Mouse (Mus musculus): Measurements from ENCODE around the gene Ehd1. TPM values are rescaled to one million over a fixed set of nuclear protein-coding genes. Genes with fewer than 3 reads are reported as not detected.

The Ehd1 gene
- total and polyA plus RNA-seq, 3 experiments, result 65.9 to 105 TPM; not detected in 1

- DNase-seq (ENCODE audit: low read depth, low spot score), result no peak
- no peaks in the 10 kb centered on the region for H3K27me3 ChIP-seq (ENCODE audit: control insufficient read depth in 1 of 2, insufficient read depth in 2 of 2, low read length in 2 of 2)
- H3K36me3 ChIP-seq (ENCODE audit: control insufficient read depth in 1 of 2, insufficient read depth in 2 of 2, low read length in 2 of 2), result peaks cover 0 to 2% of the 10 kb centered on the region in 2 experiments; a peak in 2 of 4 replicates
- no peaks in the 10 kb centered on the region for H3K9me3 ChIP-seq (replicated peaks; ENCODE audit: insufficient read depth, low read length)
- H3K27ac ChIP-seq (ENCODE audit: control insufficient read depth, low read depth, low read length), result no peak overlapping the region
- H3K79me2 ChIP-seq (ENCODE audit: control insufficient read depth, insufficient read depth, low read length, poor library complexity), result peaks cover 17% of the 10 kb centered on the region
- H3K4me1 ChIP-seq (ENCODE audit: control insufficient read depth in 1 of 2, insufficient read depth in 2 of 2, low read length in 2 of 2), result peaks cover 0 to 7% of the 10 kb centered on the region in 2 experiments; a peak in 3 of 4 replicates
- no peak overlapping the region for H3K4me3 ChIP-seq (ENCODE audit: control insufficient read depth in 1 of 2, insufficient read depth in 1 of 2, low read depth in 2 of 2, low read length in 2 of 2)
- TF ChIP-seq MAZ (IDR thresholded peaks at IDR 0.05; ENCODE audit: low read depth, low read length) (no peak), E2F4 (IDR thresholded peaks at IDR 0.05; ENCODE audit: borderline replicate concordance, low read depth, low read length) (no peak), MYB (IDR thresholded peaks at IDR 0.05; ENCODE audit: low read depth, low read length) (no peak), TCF12 (IDR thresholded peaks at IDR 0.05; ENCODE audit: low read depth, low read length) (no peak), HCFC1 (IDR thresholded peaks at IDR 0.05; ENCODE audit: low read depth, low read length) (no peak), MEF2A (IDR thresholded peaks at IDR 0.05; ENCODE audit: extremely low read depth, insufficient replicate concordance, low read depth, low read length, poor library complexity, severe bottlenecking) (no peak), ZNF384 (IDR thresholded peaks at IDR 0.05; ENCODE audit: low read depth, low read length) (no peak), USF1 (IDR thresholded peaks at IDR 0.05; ENCODE audit: low read depth, low read length) (no peak), MAFK (IDR thresholded peaks at IDR 0.05; ENCODE audit: borderline replicate concordance, low read depth, low read length) (no peak)
- no peak overlapping the region for H3K9ac ChIP-seq (ENCODE audit: control insufficient read depth, low read depth, low read length, poor library complexity, severe bottlenecking)
These were observed 3.8 kb upstream of the Ehd1 start for GRCm38 (mm10) chr19:6272738-6273137.

- H3K27ac ChIP-seq (ENCODE audit: control insufficient read depth, low read depth, low read length), result no peak overlapping the region
- peaks cover 4 to 16% of the 10 kb centered on the region in 2 experiments for H3K4me1 ChIP-seq (ENCODE audit: control insufficient read depth in 1 of 2, insufficient read depth in 2 of 2, low read length in 2 of 2)
- peaks cover 0 to 8% of the 10 kb centered on the region in 2 experiments; a peak in 2 of 4 replicates for H3K36me3 ChIP-seq (ENCODE audit: control insufficient read depth in 1 of 2, insufficient read depth in 2 of 2, low read length in 2 of 2)
- H3K9me3 ChIP-seq (replicated peaks; ENCODE audit: insufficient read depth, low read length), result no peaks in the 10 kb centered on the region
- no peaks in the 10 kb centered on the region for H3K27me3 ChIP-seq (ENCODE audit: control insufficient read depth in 1 of 2, insufficient read depth in 2 of 2, low read length in 2 of 2)
- no peak for DNase-seq (ENCODE audit: low read depth, low spot score)
- no peak overlapping the region for H3K9ac ChIP-seq (ENCODE audit: control insufficient read depth, low read depth, low read length, poor library complexity, severe bottlenecking)
- H3K4me3 ChIP-seq (ENCODE audit: control insufficient read depth in 1 of 2, insufficient read depth in 1 of 2, low read depth in 2 of 2, low read length in 2 of 2), result no peak overlapping the region
- peaks cover 24% of the 10 kb centered on the region for H3K79me2 ChIP-seq (ENCODE audit: control insufficient read depth, insufficient read depth, low read length, poor library complexity)
- TF ChIP-seq POLR2AphosphoS5 (IDR thresholded peaks at IDR 0.05; ENCODE audit: borderline replicate concordance, low read depth, low read length) (no peak), USF2 (IDR thresholded peaks at IDR 0.05; ENCODE audit: borderline replicate concordance in 1 of 2, insufficient read depth in 1 of 2, low read depth in 1 of 2, low read length in 2 of 2) (no peak), HCFC1 (IDR thresholded peaks at IDR 0.05; ENCODE audit: low read depth, low read length) (no peak), MYB (IDR thresholded peaks at IDR 0.05; ENCODE audit: low read depth, low read length) (no peak), MAX (IDR thresholded peaks at IDR 0.05; ENCODE audit: low read length) (no peak), NELFE (IDR thresholded peaks at IDR 0.05; ENCODE audit: low read depth, low read length) (no peak), SMC3 (IDR thresholded peaks at IDR 0.05; ENCODE audit: low read depth, low read length) (no peak), MXI1 (IDR thresholded peaks at IDR 0.05; ENCODE audit: low read depth, low read length) (no peak), MAZ (IDR thresholded peaks at IDR 0.05; ENCODE audit: low read depth, low read length) (no peak), MEF2A (IDR thresholded peaks at IDR 0.05; ENCODE audit: extremely low read depth, insufficient replicate concordance, low read depth, low read length, poor library complexity, severe bottlenecking) (no peak), ZNF384 (IDR thresholded peaks at IDR 0.05; ENCODE audit: low read depth, low read length) (no peak), TCF12 (IDR thresholded peaks at IDR 0.05; ENCODE audit: low read depth, low read length) (no peak)
These were observed 2.9 kb upstream of the Ehd1 start for GRCm38 (mm10) chr19:6273592-6273991.
